Mouse (Mus musculus) testis, adult 2 months (tissue): Measurements from ENCODE around the gene Car5a.

Experiments
- CTCF ChIP-seq: fragments of 200-500 bp; IDR thresholded peaks from 2 replicates; pipeline ENCODE4 v1.5.1; 2012; ENCODE audit warnings: low read depth, mild to moderate bottlenecking, inconsistent platforms, low read length, moderate library complexity; ENCODE audit not compliant: control insufficient read depth, insufficient read depth, insufficient replicate concordance
- POLR2A ChIP-seq: fragments of 200-500 bp; IDR thresholded peaks from 2 replicates; pipeline ENCODE4 v1.6.1; 2012; ENCODE audit warnings: low read depth, mild to moderate bottlenecking, inconsistent platforms, low read length, moderate library complexity; ENCODE audit not compliant: control insufficient read depth

- TF ChIP-seq CTCF (no peak), POLR2A (peak; percentile 63; the same call in 1 of the 2 replicates)
Measured at GRCm38 (mm10) chr8:121953821-121954545, 9.3 kb upstream of the Car5a start.
